Mouse (Mus musculus) heart, embryonic 16.5 days (tissue): Measurements from ENCODE around the gene Ppfia1. TPM values are rescaled to one million over a fixed set of nuclear protein-coding genes. Genes with fewer than 3 reads are reported as not detected.

Experiments
- ATAC-seq: fragments of 200-750 bp; cut with Nextera tagmentation; replicated peaks from 2 replicates; pipeline ENCODE4 v1.8.0; 2017; ENCODE audit warnings: moderate number of reproducible peaks; ENCODE audit not compliant: insufficient read depth, low FRiP score; ENCODE audit errors: extremely low read depth
- H3K27ac ChIP-seq: fragments of 300-500 bp; sonication (generic); 2 replicates; pipeline ENCODE4 v1.5.1; 2014; ENCODE audit warnings: mild to moderate bottlenecking, low read length, control low read depth, moderate library complexity
- H3K27me3 ChIP-seq: fragments of 300-500 bp; sonication (generic); 2 replicates; pipeline ENCODE4 v1.6.1; 2014; ENCODE audit warnings: low read length, mixed read lengths; ENCODE audit not compliant: control insufficient read depth, insufficient read depth
- H3K36me3 ChIP-seq: fragments of 300-500 bp; sonication (generic); 2 replicates; pipeline ENCODE4 v1.6.1; 2014; ENCODE audit not compliant: control insufficient read depth, insufficient read depth
- H3K4me1 ChIP-seq: fragments of 300-500 bp; sonication (generic); 2 replicates; pipeline ENCODE4 v1.6.1; 2014; ENCODE audit warnings: low read length, mixed read lengths; ENCODE audit not compliant: control insufficient read depth, insufficient read depth
- H3K4me2 ChIP-seq: fragments of 300-500 bp; sonication (generic); 2 replicates; pipeline ENCODE4 v1.6.1; 2014; ENCODE audit warnings: low read depth, mild to moderate bottlenecking, control low read depth, low read length
- H3K4me3 ChIP-seq: fragments of 300-500 bp; sonication (generic); 2 replicates; pipeline ENCODE4 v1.5.1; 2014; ENCODE audit warnings: mild to moderate bottlenecking, control low read depth, low read length
- H3K9ac ChIP-seq: fragments of 300-500 bp; sonication (generic); 2 replicates; pipeline ENCODE4 v1.6.1; 2014; ENCODE audit warnings: low read length, control low read depth
- H3K9me3 ChIP-seq: fragments of 300-500 bp; sonication (generic); replicated peaks from 2 replicates; pipeline ENCODE4 v1.6.1; 2016; ENCODE audit warnings: low read length; ENCODE audit not compliant: control insufficient read depth
- WGBS: fragments of 180-500 bp; shearing (Covaris S2); extraction: QIAGEN DNeasy Blood & Tissue Kit; methylation state at CpG from one replicate; pipeline ENCODE4 v1.1.7; 2014; 5-methylcytosine and 5-hydroxymethylcytosine counted together
- polyA plus RNA-seq: library from polyadenylated mRNA; unstranded; fragments of >200 nt; fragmentation: Nextera tagmentation; extraction: Ambion mirVana; gene quantifications from 2 replicates; pipeline ENCODE4 v1.2.1, GENCODE M21; 2015

The Ppfia1 gene
- polyA plus RNA-seq, 1 experiment from 2014 or later, result 27.8 TPM

- no peak for ATAC-seq
- 76% methylated on average over 3 of the region's 3 CpGs for WGBS
- Histone ChIP-seq H3K9me3 (no peaks in the 10 kb centered on the region), H3K36me3 (no peaks in the 10 kb centered on the region), H3K4me1 (peaks cover 34% of the 10 kb centered on the region), H3K27me3 (no peaks in the 10 kb centered on the region), H3K9ac (no peak overlapping the region), H3K27ac (no peak overlapping the region), H3K4me3 (no peak overlapping the region), H3K4me2 (no peak overlapping the region)
Measured at GRCm38 (mm10) chr7:144536367-144536766, 17.2 kb downstream of the Ppfia1 start.

- H3K36me3 ChIP-seq, result no peaks in the 10 kb centered on the region
- H3K4me2 ChIP-seq, result no peak overlapping the region
- no peak overlapping the region for H3K4me3 ChIP-seq
- 57% methylated on average over 3 of the region's 3 CpGs for WGBS
- H3K27me3 ChIP-seq, result no peaks in the 10 kb centered on the region
- no peaks in the 10 kb centered on the region for H3K9me3 ChIP-seq
- no peak overlapping the region for H3K27ac ChIP-seq
- no peak overlapping the region for H3K9ac ChIP-seq
- no peak for ATAC-seq
- peaks cover 35% of the 10 kb centered on the region for H3K4me1 ChIP-seq
Measured at GRCm38 (mm10) chr7:144534773-144535172, 18.8 kb downstream of the Ppfia1 start.

- Histone ChIP-seq H3K9me3 (no peaks in the 10 kb centered on the region), H3K27ac (no peak overlapping the region), H3K4me3 (no peak overlapping the region), H3K36me3 (no peaks in the 10 kb centered on the region), H3K9ac (no peak overlapping the region), H3K27me3 (no peaks in the 10 kb centered on the region), H3K4me2 (no peak overlapping the region), H3K4me1 (peaks cover 11% of the 10 kb centered on the region)
- ATAC-seq, result no peak
- WGBS, result 41% methylated on average over 7 of the region's 7 CpGs
Measured at GRCm38 (mm10) chr7:144531585-144532378, 21.7 kb downstream of the Ppfia1 start.

GRCm38 (mm10) chr7:144529851-144530250 lies 23.7 kb downstream of the Ppfia1 start:
- 51% methylated on average over 3 of the region's 3 CpGs for WGBS
- H3K36me3 ChIP-seq, result no peaks in the 10 kb centered on the region
- H3K27me3 ChIP-seq, result no peaks in the 10 kb centered on the region
- H3K9me3 ChIP-seq, result no peaks in the 10 kb centered on the region
- H3K4me3 ChIP-seq, result no peak overlapping the region
- no peak for ATAC-seq
- no peak overlapping the region for H3K9ac ChIP-seq
- H3K4me1 ChIP-seq, result peaks cover 10% of the 10 kb centered on the region
- H3K4me2 ChIP-seq, result no peak overlapping the region
- H3K27ac ChIP-seq, result no peak overlapping the region

GRCm38 (mm10) chr7:144527723-144528221 lies 25.8 kb downstream of the Ppfia1 start:
- ATAC-seq, result no peak

GRCm38 (mm10) chr7:144526649-144527048 lies 26.9 kb downstream of the Ppfia1 start:
- ATAC-seq, result no peak
- no peak overlapping the region for H3K9ac ChIP-seq
- WGBS, result 41% methylated on average over 2 of the region's 2 CpGs
- H3K36me3 ChIP-seq, result no peaks in the 10 kb centered on the region
- H3K4me1 ChIP-seq, result peaks cover 4% of the 10 kb centered on the region; the same call in 1 of the 2 replicates
- no peak overlapping the region for H3K4me2 ChIP-seq
- H3K9me3 ChIP-seq, result no peaks in the 10 kb centered on the region
- no peaks in the 10 kb centered on the region for H3K27me3 ChIP-seq
- H3K4me3 ChIP-seq, result no peak overlapping the region
- H3K27ac ChIP-seq, result no peak overlapping the region

More at GRCm38 (mm10) chr7:144527723-144528221, 25.8 kb downstream of the Ppfia1 start:
- H3K4me2 ChIP-seq, result no peak overlapping the region
- H3K4me3 ChIP-seq, result no peak overlapping the region
- no peaks in the 10 kb centered on the region for H3K36me3 ChIP-seq
- no peaks in the 10 kb centered on the region for H3K9me3 ChIP-seq
- H3K27ac ChIP-seq, result no peak overlapping the region
- H3K9ac ChIP-seq, result no peak overlapping the region
- H3K27me3 ChIP-seq, result no peaks in the 10 kb centered on the region
- H3K4me1 ChIP-seq, result peaks cover 9% of the 10 kb centered on the region
- 31% methylated on average over 1 of the region's 1 CpGs for WGBS

- no peak overlapping the region for H3K27ac ChIP-seq
Measured at GRCm38 (mm10) chr7:144524427-144525191, 28.9 kb downstream of the Ppfia1 start.

GRCm38 (mm10) chr7:144523415-144523814 lies 30.1 kb downstream of the Ppfia1 start:
- Histone ChIP-seq H3K9me3 (no peaks in the 10 kb centered on the region), H3K36me3 (peaks cover 21% of the 10 kb centered on the region), H3K9ac (no peak overlapping the region), H3K27me3 (no peaks in the 10 kb centered on the region), H3K4me3 (no peak overlapping the region), H3K4me2 (no peak overlapping the region), H3K4me1 (0 out of 2 replicates have a peak, but pooled peaks cover 2% of the 10 kb centered on the region), H3K27ac (no peak overlapping the region)
- no peak for ATAC-seq
- WGBS, result 71% methylated on average over 3 of the region's 3 CpGs

More at GRCm38 (mm10) chr7:144524427-144525191, 28.9 kb downstream of the Ppfia1 start:
- WGBS, result 75% methylated on average over 6 of the region's 6 CpGs
- H3K36me3 ChIP-seq, result peaks cover 9% of the 10 kb centered on the region
- H3K4me2 ChIP-seq, result no peak overlapping the region
- ATAC-seq, result 0 out of 2 replicates have a peak, but pooled peaks have one; percentile 23
- H3K9ac ChIP-seq, result no peak overlapping the region
- no peaks in the 10 kb centered on the region for H3K9me3 ChIP-seq
- 0 out of 2 replicates have a peak, but pooled peaks cover 2% of the 10 kb centered on the region for H3K4me1 ChIP-seq
- H3K4me3 ChIP-seq, result no peak overlapping the region
- H3K27me3 ChIP-seq, result no peaks in the 10 kb centered on the region

GRCm38 (mm10) chr7:144521927-144522326 lies 31.6 kb downstream of the Ppfia1 start:
- H3K4me1 ChIP-seq, result 0 out of 2 replicates have a peak, but pooled peaks cover 2% of the 10 kb centered on the region
- ATAC-seq, result no peak
- H3K4me2 ChIP-seq, result no peak overlapping the region
- 87% methylated on average over 2 of the region's 2 CpGs for WGBS
- no peak overlapping the region for H3K4me3 ChIP-seq
- no peak overlapping the region for H3K9ac ChIP-seq
- H3K9me3 ChIP-seq, result no peaks in the 10 kb centered on the region
- H3K36me3 ChIP-seq, result peaks cover 31% of the 10 kb centered on the region
- H3K27ac ChIP-seq, result no peak overlapping the region
- no peaks in the 10 kb centered on the region for H3K27me3 ChIP-seq
